Mouse (Mus musculus): ENCODE measurements around the gene Asap3.

The Asap3 gene

GRCm38 (mm10) chr4:136223549-136224239, 17.5 kb downstream of the Asap3 start:
- DNase-seq = no peak

GRCm38 (mm10) chr4:136224240-136224559, 18.0 kb downstream of the Asap3 start:
- DNase-seq = no peak

GRCm38 (mm10) chr4:136224677-136225460, 18.7 kb downstream of the Asap3 start:
- DNase-seq = no peak

- no peak for DNase-seq
Measured at GRCm38 (mm10) chr4:136227408-136227807, 21.2 kb downstream of the Asap3 start.

GRCm38 (mm10) chr4:136228640-136229039, 22.5 kb downstream of the Asap3 start:
- no peak for DNase-seq

- no peak for DNase-seq
Measured at GRCm38 (mm10) chr4:136238669-136239068, 32.5 kb downstream of the Asap3 start.

GRCm38 (mm10) chr4:136239111-136239510, 32.9 kb downstream of the Asap3 start:
- no peak for DNase-seq

GRCm38 (mm10) chr4:136239622-136240021, 33.5 kb downstream of the Asap3 start:
- DNase-seq = peak; percentile 64

- no peak for DNase-seq
Measured at GRCm38 (mm10) chr4:136240123-136240522, 34.0 kb downstream of the Asap3 start.

- DNase-seq = no peak
Measured at GRCm38 (mm10) chr4:136240955-136241354, 34.8 kb downstream of the Asap3 start.

- no peak for DNase-seq
Measured at GRCm38 (mm10) chr4:136242065-136242703, 36.0 kb downstream of the Asap3 start.

- no peak for DNase-seq
Measured at GRCm38 (mm10) chr4:136242728-136243127, 36.6 kb downstream of the Asap3 start.

- DNase-seq = no peak
Measured at GRCm38 (mm10) chr4:136244208-136244607, 38.0 kb downstream of the Asap3 start.

- no peak for DNase-seq
Measured at GRCm38 (mm10) chr4:136245681-136246080, 39.5 kb downstream of the Asap3 start.

- no peak for DNase-seq
Measured at GRCm38 (mm10) chr4:136246568-136246969, 40.4 kb downstream of the Asap3 start.

- DNase-seq = no peak
Measured at GRCm38 (mm10) chr4:136247386-136247728, 41.2 kb downstream of the Asap3 start.

- no peak for DNase-seq
Measured at GRCm38 (mm10) chr4:136247729-136248463, 41.7 kb downstream of the Asap3 start, which contains the start of gene Tcea3. Gene Tcea3 (plus strand): TSS chr4:136247729.

- no peak for DNase-seq
Measured at GRCm38 (mm10) chr4:136248464-136249331, 42.5 kb downstream of the Asap3 start.

- no peak for DNase-seq
Measured at GRCm38 (mm10) chr4:136249332-136249647, 43.1 kb downstream of the Asap3 start.

- DNase-seq = no peak
Measured at GRCm38 (mm10) chr4:136249780-136250179, 43.6 kb downstream of the Asap3 start.

GRCm38 (mm10) chr4:136255919-136256318, 49.8 kb downstream of the Asap3 start:
- DNase-seq = no peak

GRCm38 (mm10) chr4:136256696-136257095, 50.5 kb downstream of the Asap3 start:
- DNase-seq = no peak

Measured in cerebellum, adult 11 months (tissue).